Mouse (Mus musculus) left cerebral cortex, adult 11 months (tissue): Measurements from ENCODE around the gene Dpp6.

Experiments
- DNase-seq: peaks from one replicate; pipeline ENCODE4 v3.0.0; 2022; ENCODE audit warnings: low spot score

The Dpp6 gene

DNA sequence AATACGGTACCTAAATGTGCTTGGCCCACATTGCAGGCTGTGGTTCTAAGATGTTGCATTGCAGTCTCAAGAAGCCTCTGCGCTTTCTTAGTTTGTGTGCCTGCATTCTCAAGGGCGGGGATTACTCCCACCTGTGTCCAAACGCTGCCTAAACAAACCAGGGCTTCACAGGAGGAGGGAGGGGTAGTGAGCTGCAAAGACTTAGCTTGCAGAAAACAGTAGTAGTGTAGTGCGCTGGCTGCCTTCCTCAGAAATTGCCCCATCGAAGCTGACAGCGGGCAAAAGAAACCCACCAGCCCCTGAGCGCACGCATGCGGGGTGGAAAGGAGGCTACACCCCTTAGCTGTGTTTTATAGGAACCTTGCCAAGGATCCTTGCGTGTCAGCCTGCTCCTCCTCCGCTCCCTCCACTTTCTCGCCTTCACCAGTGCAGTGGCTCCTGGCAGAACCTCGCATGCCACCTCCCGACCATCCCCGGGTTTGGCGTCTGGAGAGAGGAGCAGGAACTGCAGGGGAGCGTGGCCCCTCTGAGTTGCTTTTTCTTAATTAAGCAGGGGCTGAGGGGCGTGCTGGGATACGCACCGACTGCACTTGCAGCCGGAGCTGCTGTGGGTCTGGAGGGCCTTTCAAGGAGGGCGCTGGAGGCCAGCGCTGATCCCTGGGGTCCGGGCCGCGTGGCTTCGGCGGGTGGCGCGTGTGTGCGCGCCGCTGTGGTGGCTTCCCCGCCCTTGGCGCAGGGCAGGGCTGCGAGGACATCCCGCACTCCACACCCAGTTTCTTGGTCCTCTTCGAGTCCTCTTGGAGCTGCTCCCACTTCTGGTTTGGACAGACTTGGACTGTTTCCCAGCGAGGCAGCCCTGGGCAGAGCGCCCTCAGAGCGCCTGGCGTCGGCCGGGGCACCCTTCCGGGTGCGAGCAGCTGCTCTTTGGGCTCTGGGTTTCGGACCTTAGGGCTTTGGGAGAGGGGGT, at the start of gene Dpp6:
Gene Dpp6 (plus strand): TSS at position 229 of the 967 bp plus-strand sequence.
- peak; percentile 7 for DNase-seq

DNA sequence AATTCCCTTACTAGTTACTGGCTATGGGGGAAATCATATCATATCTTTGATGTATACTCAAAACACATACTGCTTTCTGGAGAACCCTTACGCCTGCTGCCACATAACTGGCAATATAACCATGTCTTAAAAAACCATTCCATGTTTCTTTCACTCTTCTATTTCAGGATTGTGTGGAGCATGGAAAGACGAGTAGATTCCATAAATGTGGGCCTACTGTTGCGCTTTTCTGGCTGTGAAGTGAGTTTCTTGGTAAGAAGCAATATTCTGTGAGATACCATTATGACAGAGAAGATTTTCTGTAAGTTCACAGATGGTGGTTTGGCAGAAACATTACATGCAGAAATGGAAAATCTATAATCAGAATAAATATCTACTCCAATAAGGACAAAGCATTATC, 33.0 kb upstream of the Dpp6 start:
- DNase-seq: no peak

DNA sequence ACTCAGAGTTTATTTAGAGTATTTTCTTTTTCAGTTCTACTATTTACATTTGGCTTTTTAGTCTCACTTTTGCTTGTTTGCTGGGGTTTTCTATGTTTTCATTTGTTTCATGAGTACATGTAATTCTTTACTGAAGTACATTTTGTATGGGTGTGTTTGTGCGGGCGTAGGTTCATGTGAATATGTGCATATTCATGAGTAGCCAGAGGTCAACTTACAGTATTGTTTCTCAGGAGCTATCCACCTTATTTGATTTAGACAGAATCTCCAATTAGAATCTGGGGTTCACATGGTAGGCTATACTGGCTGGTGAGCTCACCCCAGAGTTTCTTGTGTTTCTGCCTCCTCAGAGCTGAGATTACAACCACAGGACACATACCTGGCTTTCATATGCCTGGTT, 21.5 kb upstream of the Dpp6 start:
- DNase-seq: no peak

DNA sequence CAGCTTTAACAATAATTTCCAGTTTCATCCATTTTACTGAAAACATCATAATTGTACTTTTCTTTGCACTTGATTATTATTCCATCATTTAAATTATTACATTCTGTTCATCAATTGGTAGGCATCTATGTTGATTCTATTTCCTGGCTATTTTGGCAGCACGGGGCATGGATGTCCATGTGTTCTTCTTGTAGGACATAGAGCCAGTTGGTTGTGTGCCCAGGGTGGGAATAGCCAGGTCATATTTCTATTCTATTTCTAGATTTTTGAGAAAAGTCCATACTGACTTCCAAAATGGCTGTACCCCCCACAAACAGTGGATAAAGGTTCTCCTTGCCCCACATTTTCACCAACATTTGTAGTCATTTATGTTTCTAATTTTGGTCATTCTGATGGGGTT, 19.0 kb downstream of the Dpp6 start:
- no peak for DNase-seq

- no peak for DNase-seq
Observed at GRCm38 (mm10) chr5:26841151-26841550, 24.1 kb downstream of the Dpp6 start.

GRCm38 (mm10) chr5:26854746-26855145, 37.7 kb downstream of the Dpp6 start:
- no peak for DNase-seq

DNA sequence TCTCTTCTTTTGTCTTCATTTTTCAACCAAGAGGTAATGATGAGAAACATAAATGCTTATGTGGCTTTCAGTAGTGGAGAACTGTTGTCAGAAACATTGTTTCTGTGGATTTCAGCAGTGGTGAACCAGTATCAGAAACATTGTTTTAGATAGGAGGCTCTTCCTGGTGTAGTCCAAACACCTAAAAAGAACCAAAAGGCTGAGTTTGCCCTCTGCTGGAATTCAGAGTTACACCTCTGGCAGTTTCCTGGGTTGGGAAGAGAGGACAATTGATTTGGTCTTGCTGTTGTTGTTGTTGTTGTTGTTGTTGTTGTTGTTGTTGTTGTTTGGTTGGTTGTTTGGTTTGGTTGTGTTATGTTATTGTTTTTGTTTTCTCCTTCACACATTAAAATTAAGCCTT, 58.4 kb downstream of the Dpp6 start:
- no peak for DNase-seq

DNA sequence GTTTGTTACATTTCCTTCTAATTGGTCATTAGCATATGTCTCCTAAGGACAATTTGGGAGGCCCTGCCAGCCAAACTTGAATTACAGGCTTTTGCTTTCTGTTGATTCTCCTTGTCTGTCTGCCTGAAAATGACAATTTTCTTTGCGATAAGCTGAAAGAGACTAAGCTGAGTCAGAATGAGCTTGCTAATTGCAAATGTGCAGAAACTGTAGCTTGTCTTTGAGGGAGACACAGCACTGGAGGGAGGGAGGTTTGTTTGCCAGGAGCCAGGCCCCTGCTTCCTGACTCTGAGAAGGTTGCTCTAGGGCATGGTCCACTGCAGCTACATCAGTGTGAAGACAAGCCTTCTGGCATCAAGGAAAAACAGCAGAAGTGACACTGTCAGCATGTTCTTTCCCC, 70.5 kb downstream of the Dpp6 start:
- no peak for DNase-seq

DNA sequence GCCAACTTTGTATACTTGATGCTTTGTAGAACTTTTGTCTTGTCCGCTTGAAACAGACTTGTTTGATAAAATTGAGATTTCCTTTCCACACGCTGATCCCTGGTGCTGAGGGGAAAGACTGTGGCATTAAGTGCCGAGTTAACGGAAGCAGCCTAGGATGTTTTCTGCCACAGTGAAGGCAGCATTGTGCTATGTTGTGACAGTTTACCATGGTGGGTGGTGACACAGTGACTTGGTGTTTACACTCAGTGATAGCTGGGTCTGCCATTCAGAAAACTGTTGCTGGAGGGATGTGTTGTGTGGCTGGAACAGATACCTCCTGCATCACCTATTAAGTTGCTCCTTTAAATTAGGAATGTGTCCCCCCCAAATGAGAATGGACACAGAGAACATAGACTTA, 71.1 kb downstream of the Dpp6 start:
- DNase-seq: no peak

- DNase-seq: no peak
Observed at GRCm38 (mm10) chr5:26894346-26894745, 77.3 kb downstream of the Dpp6 start.

DNA sequence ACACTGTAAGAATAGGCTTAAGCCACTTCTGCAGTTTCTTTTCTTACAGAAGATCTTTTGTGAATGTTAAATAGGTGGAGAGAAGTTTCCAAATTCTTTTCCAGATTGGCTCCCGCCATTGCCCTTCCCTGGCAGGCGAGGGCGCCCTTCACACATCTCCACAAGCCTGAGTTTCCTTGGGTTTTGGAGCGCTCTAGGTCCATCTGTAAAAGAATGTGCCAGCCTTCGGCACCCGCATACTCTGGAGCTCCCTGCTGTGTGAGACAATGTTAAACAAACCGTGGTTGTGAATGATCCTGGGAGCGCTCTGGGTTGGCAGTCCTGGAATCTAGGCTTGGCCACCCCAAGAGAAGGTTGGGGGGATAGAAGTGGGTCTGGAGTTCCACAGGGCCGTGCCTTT, 86.8 kb downstream of the Dpp6 start:
- peak; percentile 27 for DNase-seq

DNA sequence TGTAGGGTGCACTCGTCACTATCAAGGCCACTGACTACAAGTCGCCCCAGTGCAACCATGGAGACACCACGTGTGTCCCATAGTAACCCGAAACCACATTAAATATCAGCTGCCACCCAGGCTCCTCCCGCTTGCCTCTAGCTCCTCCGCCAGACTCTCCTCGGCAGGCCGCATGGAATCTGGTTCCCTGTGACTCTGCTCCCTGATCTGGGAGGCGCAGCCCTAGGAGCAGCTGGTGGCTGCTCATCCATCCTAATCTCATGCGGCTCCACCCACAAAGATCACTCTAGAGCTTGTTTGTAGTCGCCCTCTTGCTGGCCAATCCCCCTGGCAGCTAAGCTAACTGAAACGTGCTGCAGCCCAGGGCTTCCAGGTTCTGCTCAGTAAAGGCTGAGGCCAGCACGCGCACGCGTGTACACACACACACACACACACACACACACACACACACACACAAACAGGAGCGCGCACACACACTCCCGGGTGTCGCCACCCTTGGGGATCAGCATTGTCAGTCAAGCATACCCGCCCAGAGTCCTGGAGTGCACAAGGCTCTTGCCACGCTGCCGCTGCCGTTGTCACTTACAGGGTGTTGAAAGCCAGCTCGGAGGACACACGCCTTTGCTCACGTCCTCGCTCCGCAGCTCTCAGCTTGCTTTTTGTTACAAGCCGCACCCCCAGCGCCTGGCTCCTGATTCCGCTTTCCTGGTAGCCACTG, 87.5 kb downstream of the Dpp6 start:
- peak; percentile 23 for DNase-seq

GRCm38 (mm10) chr5:26907151-26907550, 90.1 kb downstream of the Dpp6 start:
- DNase-seq: no peak

DNA sequence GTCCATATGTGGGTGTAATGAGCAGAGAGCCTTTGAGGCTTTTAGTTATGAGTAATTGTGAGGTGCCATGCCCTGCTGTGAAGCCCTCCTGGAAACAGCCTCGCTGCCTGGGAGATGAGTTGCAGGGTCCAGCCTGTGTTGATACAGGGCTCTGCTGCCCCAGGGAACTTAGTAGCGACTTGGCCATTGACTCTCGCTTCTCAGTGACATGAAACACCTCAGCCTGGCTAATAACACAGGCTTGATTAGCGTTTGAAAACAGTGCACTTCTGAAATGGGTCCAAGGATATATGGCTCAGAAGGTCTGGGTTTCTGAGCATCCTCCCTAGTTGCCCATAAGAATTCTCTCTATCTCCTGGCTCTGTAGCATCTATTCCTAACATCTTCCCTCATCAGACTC, 91.6 kb downstream of the Dpp6 start:
- no peak for DNase-seq

- no peak for DNase-seq
Observed at GRCm38 (mm10) chr5:26910353-26910752, 93.3 kb downstream of the Dpp6 start.

DNA sequence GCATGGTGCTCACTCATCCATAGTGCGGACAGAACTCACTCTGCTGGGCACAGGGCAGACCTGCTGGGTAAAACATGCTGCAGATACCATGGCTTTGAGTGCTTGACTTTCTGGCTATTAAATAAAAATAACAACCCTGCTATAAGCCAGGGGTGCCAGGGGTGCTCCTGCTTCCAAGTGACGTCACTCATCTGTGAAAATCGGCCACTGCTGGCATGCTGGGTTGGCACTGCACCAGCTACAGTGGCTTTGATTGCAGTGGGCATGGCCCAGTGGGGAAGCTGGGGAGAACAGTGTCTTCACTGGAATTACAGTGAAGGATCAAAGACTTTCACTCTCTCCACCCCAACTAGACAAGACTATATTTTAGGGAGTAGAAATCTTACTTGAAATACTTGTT, 95.0 kb downstream of the Dpp6 start:
- DNase-seq: no peak

DNA sequence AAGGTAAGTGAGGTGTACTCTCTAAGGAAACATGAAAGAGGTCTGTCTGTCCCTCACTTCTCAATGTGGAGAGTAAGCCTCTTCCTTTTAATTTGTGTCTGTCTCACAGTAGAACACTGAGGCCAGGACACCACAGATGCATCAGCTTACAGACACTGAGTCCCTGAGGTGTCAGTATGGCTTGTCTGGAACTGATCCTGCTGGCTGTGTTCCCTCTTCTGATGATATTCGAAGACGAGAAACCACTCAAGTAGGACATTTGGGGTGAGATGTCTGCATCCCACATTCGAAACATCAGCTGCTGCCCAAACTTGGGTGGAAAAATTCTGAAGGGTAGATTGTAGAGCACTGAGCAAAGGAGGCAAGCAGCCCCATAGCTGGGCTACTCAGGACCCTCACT, 101.8 kb downstream of the Dpp6 start:
- DNase-seq: no peak

DNA sequence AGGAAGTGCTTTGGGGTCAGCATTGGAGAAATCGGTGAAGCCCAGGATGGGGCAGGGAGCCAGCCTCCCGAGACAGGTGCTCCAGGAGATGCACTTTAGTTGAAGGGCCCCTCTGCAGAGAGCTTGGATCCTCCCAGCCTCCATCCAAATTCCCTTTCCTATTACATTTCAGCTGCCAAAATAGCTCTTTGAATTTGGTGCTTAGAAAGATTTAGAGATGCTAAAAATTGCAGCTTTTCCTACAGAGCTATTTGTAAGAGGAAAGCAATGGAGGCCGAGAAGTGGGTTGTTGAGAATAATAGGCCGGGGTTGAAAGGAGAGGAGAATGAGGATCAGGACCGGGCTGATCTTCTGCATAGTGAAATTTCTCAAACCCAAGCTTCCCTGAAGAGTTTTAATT, 107.5 kb downstream of the Dpp6 start:
- DNase-seq: no peak

GRCm38 (mm10) chr5:26932413-26933122, 115.6 kb downstream of the Dpp6 start:
- no peak for DNase-seq

GRCm38 (mm10) chr5:26934911-26935310, 117.9 kb downstream of the Dpp6 start:
- DNase-seq: no peak

- DNase-seq: no peak
Observed at GRCm38 (mm10) chr5:26941471-26941870, 124.5 kb downstream of the Dpp6 start.

DNA sequence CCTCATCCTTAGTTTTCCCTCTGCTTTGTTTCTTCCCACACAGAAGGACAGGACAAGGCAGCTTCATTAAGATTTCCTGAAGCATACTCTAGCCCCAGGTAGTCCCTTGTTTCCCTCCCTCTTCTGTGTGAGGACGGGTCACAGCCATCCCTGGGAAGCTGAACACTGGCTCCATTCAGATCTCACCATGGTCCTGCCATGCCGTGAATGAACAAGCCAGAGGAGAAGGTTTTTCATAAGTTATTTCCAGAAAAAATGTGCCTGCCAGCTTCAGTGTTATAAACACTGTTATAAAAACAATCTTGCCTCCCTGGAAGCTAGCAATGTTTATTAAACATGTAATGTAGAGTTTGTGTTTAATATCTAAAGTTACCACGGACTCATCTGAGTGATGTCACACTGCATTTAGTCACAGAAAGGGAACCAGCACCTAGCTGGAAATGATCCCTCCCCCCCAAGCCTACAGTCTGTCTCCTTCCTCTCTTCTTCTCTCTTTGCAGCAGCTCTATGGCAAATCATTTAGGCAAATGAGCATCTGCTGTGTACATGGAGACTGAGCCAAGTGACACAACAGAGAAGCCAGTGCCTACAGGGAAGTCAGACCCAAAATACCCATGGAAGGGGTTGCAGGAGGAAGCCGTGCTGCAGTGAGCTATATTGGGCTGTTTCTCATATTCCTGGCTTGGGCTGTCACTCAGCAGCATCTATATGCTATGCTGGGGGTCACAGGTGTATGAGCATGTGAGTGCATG, 128.3 kb downstream of the Dpp6 start:
- peak; percentile 14 for DNase-seq
